Mouse (Mus musculus) cortical plate, adult 2 months (tissue): Measurements from ENCODE around the gene Top3b.

ENCODE experiments used
- CTCF ChIP-seq: fragments of 200-500 bp; IDR thresholded peaks from 2 replicates; pipeline ENCODE4 v1.5.1; 2011; ENCODE audit warnings: mild to moderate bottlenecking, control low read depth, low read length; ENCODE audit not compliant: insufficient read depth; ENCODE audit errors: extremely low read depth
- POLR2A ChIP-seq: fragments of 200-500 bp; IDR thresholded peaks from 2 replicates; pipeline ENCODE4 v1.6.1; 2011; ENCODE audit warnings: mild to moderate bottlenecking, low read length, control low read depth; ENCODE audit not compliant: insufficient read depth; ENCODE audit errors: extremely low read depth

DNA sequence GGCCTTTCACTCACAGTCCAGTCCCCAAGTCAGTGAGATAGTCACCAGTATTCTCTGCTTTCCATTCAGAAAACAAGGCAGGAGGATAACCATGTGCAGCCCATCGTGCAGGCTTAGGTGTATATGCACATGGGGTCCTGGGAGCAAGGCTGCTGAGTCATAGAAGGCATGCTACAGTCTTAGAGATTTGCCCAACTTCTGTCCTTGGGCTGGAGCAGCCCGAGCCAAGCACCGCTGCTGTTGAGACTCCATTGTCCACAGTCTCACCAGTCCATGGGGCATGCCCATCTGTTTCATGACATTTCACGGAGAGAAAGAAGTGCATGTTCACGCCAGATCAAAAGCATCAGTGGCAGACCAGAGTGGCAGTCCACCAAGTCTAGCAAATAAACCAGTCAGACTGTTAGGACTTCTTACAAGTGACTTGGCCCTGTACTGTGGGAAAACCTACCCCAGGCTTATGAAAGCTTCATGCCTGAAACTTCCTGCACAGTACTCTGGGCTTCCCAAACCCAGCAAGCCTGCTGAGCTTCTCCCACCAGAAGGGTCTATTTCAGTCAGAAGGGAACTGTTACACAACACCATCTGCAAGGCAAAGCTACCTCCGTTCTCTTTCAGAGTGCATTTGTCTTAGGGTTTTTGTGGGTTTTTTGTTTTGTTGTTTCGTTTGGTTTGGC lies 48.0 kb downstream of the Top3b start:
- no peak for TF ChIP-seq CTCF
- no peak for TF ChIP-seq POLR2A
